Mouse (Mus musculus): ENCODE measurements around the gene D630003M21Rik. TPM values are rescaled to one million over a fixed set of nuclear protein-coding genes. Genes with fewer than 3 reads are reported as not detected.

The D630003M21Rik gene
- polyA plus RNA-seq, 1 experiment from 2014 or later: 1.7 TPM

DNA sequence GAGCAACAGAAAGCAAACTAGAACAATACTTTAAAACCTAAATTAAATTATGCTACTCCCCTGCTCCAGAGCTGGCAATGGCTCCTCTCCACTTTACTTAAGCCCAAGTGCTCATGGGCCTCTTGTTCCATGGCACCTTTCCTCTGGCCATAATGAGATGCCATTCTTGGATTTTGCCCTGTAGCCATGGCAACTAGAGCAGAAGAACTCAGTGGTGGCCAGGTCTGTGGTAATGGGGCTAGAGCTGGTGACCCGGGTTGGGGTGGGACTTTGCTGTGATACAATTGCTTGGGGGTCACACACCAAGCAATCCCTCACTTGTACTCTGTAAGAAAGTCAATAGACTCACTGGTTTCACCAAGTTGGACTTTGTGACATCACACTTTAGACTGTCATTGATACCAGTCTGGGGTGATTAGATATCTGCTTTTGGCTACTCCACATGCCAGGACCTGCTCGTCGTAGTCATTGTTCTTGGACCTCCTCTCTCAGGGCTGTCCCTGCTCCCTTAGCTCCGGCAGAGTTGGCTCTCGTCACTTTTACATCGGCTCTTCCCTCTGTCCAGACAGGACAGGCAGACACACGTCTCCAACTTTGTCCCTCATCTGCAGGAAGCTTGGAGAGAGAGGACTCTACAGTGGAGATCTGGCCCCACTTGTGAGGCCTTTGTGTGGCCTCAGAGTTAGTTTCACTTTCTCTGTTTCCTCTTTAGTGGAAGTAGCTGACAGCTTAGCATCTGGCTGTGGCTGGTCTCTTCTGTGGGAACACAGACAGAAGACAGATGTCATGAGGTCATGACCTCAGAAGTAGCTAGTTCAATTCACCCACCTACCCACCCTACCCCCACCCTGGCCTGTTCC lies 69.4 kb downstream of the D630003M21Rik start:
- Histone ChIP-seq H3K4me1 (replicated peaks; ENCODE audit: control insufficient read depth, insufficient read depth) (no peaks in the 10 kb centered on the region), H3K4me3 (ENCODE audit: low read depth, low read length) (no peak overlapping the region), H3K36me3 (ENCODE audit: control insufficient read depth, insufficient read depth, low read length) (no peaks in the 10 kb centered on the region), H3K9me3 (ENCODE audit: control insufficient read depth, low read length) (no peaks in the 10 kb centered on the region), H3K4me2 (replicated peaks; ENCODE audit: low read depth) (0 out of 2 replicates have a peak overlapping the region, but pooled peaks have one; percentile 29), H3K9ac (ENCODE audit: low read length) (no peak overlapping the region), H3K27ac (replicated peaks) (peak overlapping the region; percentile 78), H3K27me3 (ENCODE audit: control insufficient read depth, insufficient read depth, low read length) (no peaks in the 10 kb centered on the region)
- peak; percentile 63; the same call in 1 of the 2 replicates for ATAC-seq (ENCODE audit: low FRiP score, low TSS enrichment)
- WGBS: 34% methylated on average over 7 of the region's 7 CpGs
- DNase-seq (ENCODE audit: low spot score): no peak
- TF ChIP-seq CTCF (IDR thresholded peaks at IDR 0.05; ENCODE audit: low read depth) (no peak), EP300 (optimal IDR thresholded peaks at IDR 0.05) (no peak)

DNA sequence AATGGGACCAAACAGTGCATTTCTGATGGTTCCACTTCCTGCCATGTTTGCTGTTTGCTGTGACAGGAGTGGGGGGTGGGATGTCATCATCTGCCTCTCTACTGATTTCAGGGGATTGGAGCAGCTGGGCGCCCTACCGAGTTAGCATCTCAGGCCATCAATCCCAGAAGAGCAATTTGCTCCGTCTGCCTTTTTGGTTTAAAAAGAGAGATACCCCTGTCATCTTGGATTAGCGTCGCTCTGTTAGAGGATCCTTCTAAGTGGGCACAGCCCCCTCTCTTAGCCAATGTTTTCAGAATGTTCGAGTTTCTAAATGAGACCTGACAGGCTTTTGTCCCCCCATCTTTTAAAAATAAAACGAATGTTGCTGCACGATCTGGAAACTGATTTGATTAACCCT lies 71.4 kb downstream of the D630003M21Rik start:
- Histone ChIP-seq H3K27ac (replicated peaks) (no peak overlapping the region), H3K36me3 (ENCODE audit: control insufficient read depth, insufficient read depth, low read length) (no peaks in the 10 kb centered on the region), H3K4me1 (replicated peaks; ENCODE audit: control insufficient read depth, insufficient read depth) (no peaks in the 10 kb centered on the region), H3K27me3 (ENCODE audit: control insufficient read depth, insufficient read depth, low read length) (no peaks in the 10 kb centered on the region), H3K9me3 (ENCODE audit: control insufficient read depth, low read length) (no peaks in the 10 kb centered on the region), H3K4me3 (ENCODE audit: low read depth, low read length) (no peak overlapping the region), H3K9ac (ENCODE audit: low read length) (no peak overlapping the region), H3K4me2 (replicated peaks; ENCODE audit: low read depth) (no peak overlapping the region)
- 78% methylated on average over 8 of the region's 8 CpGs for WGBS
- TF ChIP-seq CTCF (IDR thresholded peaks at IDR 0.05; ENCODE audit: low read depth): no peak
- TF ChIP-seq EP300 (optimal IDR thresholded peaks at IDR 0.05): no peak
- no peak for ATAC-seq (ENCODE audit: low FRiP score, low TSS enrichment)
- DNase-seq (ENCODE audit: low spot score): no peak

DNA sequence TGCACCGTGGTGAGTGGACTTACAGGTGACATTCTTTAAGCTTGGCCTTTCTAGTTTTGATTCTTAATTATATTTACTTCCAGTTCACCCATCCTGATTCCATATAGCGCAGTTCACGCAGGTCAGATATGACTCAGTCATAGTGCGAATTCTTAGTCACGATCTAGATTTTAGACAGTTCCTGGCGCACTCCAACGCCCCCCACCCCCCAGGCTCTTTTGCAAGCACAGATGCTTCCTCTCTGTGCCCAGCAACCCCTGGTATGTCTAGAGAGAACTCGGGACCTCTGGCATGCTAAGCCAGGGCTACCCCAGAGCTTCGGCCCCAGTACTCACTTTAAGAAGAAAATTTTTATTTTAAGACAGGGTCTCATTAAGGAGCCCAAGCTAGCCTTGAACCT lies 72.5 kb downstream of the D630003M21Rik start:
- H3K27ac ChIP-seq (replicated peaks): no peak overlapping the region
- no peaks in the 10 kb centered on the region for H3K27me3 ChIP-seq (ENCODE audit: control insufficient read depth, insufficient read depth, low read length)
- no peaks in the 10 kb centered on the region for H3K9me3 ChIP-seq (ENCODE audit: control insufficient read depth, low read length)
- TF ChIP-seq EP300 (optimal IDR thresholded peaks at IDR 0.05): no peak
- TF ChIP-seq CTCF (IDR thresholded peaks at IDR 0.05; ENCODE audit: low read depth): no peak
- H3K36me3 ChIP-seq (ENCODE audit: control insufficient read depth, insufficient read depth, low read length): no peaks in the 10 kb centered on the region
- no peak for ATAC-seq (ENCODE audit: low FRiP score, low TSS enrichment)
- DNase-seq (ENCODE audit: low spot score): no peak
- H3K4me3 ChIP-seq (ENCODE audit: low read depth, low read length): no peak overlapping the region
- H3K4me2 ChIP-seq (replicated peaks; ENCODE audit: low read depth): no peak overlapping the region
- no peak overlapping the region for H3K9ac ChIP-seq (ENCODE audit: low read length)
- WGBS: 70% methylated on average over 9 of the region's 9 CpGs
- H3K4me1 ChIP-seq (replicated peaks; ENCODE audit: control insufficient read depth, insufficient read depth): no peaks in the 10 kb centered on the region

DNA sequence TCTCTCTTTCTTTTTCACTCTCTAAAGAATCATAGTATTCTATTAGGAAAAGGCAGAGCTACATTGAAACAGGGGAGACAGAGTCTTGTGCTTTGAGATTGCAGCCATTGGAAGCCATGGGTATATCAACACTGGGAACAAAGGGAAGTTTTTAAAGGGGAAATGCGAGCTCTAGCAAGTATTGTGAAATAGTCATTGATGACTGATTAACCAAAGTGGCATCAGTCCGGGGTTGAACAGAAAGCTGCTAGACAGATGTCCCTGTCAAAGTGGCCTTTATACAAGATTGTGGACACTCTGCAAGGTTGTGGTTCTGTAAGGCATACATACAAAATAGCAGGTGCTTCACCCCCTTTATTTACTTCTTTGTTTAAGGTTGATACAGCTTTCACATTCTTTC lies 73.4 kb downstream of the D630003M21Rik start:
- no peak for ATAC-seq (ENCODE audit: low FRiP score, low TSS enrichment)
- Histone ChIP-seq H3K9ac (ENCODE audit: low read length) (no peak overlapping the region), H3K4me1 (replicated peaks; ENCODE audit: control insufficient read depth, insufficient read depth) (no peaks in the 10 kb centered on the region), H3K4me3 (ENCODE audit: low read depth, low read length) (no peak overlapping the region), H3K27ac (replicated peaks) (no peak overlapping the region), H3K27me3 (ENCODE audit: control insufficient read depth, insufficient read depth, low read length) (no peaks in the 10 kb centered on the region), H3K36me3 (ENCODE audit: control insufficient read depth, insufficient read depth, low read length) (no peaks in the 10 kb centered on the region), H3K9me3 (ENCODE audit: control insufficient read depth, low read length) (no peaks in the 10 kb centered on the region), H3K4me2 (replicated peaks; ENCODE audit: low read depth) (no peak overlapping the region)
- TF ChIP-seq EP300 (optimal IDR thresholded peaks at IDR 0.05): no peak
- WGBS: 61% methylated on average over 2 of the region's 2 CpGs
- DNase-seq (ENCODE audit: low spot score): no peak

GRCm38 (mm10) chr2:158155101-158155500 lies 73.9 kb downstream of the D630003M21Rik start:
- TF ChIP-seq CTCF (IDR thresholded peaks at IDR 0.05; ENCODE audit: low read depth) (no peak), EP300 (optimal IDR thresholded peaks at IDR 0.05) (no peak)
- 86% methylated on average over 7 of the region's 7 CpGs for WGBS
- Histone ChIP-seq H3K4me3 (ENCODE audit: low read depth, low read length) (no peak overlapping the region), H3K27ac (replicated peaks) (no peak overlapping the region), H3K36me3 (ENCODE audit: control insufficient read depth, insufficient read depth, low read length) (no peaks in the 10 kb centered on the region), H3K9me3 (ENCODE audit: control insufficient read depth, low read length) (no peaks in the 10 kb centered on the region), H3K27me3 (ENCODE audit: control insufficient read depth, insufficient read depth, low read length) (no peaks in the 10 kb centered on the region), H3K9ac (ENCODE audit: low read length) (no peak overlapping the region), H3K4me2 (replicated peaks; ENCODE audit: low read depth) (no peak overlapping the region), H3K4me1 (replicated peaks; ENCODE audit: control insufficient read depth, insufficient read depth) (no peaks in the 10 kb centered on the region)
- DNase-seq (ENCODE audit: low spot score) (no peak), ATAC-seq (ENCODE audit: low FRiP score, low TSS enrichment) (no peak)

DNA sequence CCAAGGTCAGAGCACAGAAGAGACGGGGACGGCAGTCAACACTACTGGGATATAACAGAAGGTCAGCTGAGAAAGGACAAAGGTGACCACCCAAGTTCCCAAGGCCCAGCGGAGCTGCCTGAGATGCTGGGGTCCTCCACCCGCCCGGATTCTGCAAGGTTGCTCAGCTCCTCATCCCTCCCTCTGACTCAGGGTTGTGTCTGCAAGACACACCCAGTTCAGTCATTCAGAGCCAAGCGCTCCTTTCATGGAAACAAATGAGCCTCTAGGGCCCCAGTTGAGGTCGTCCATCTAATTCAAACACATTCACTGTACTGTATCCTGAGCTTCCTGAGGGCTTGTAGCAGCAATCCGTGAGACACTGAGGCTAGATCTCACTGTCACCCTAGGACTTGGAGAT lies 74.4 kb downstream of the D630003M21Rik start:
- H3K9ac ChIP-seq (ENCODE audit: low read length): no peak overlapping the region
- H3K27ac ChIP-seq (replicated peaks): peak overlapping the region; percentile 13; the same call in 1 of the 2 replicates
- ATAC-seq (ENCODE audit: low FRiP score, low TSS enrichment) (peak; percentile 58; the same call in 1 of the 2 replicates), DNase-seq (ENCODE audit: low spot score) (no peak)
- no peaks in the 10 kb centered on the region for H3K36me3 ChIP-seq (ENCODE audit: control insufficient read depth, insufficient read depth, low read length)
- WGBS: 32% methylated on average over 8 of the region's 8 CpGs
- H3K4me1 ChIP-seq (replicated peaks; ENCODE audit: control insufficient read depth, insufficient read depth): no peaks in the 10 kb centered on the region
- TF ChIP-seq CTCF (IDR thresholded peaks at IDR 0.05; ENCODE audit: low read depth) (no peak), EP300 (optimal IDR thresholded peaks at IDR 0.05) (no peak)
- no peaks in the 10 kb centered on the region for H3K9me3 ChIP-seq (ENCODE audit: control insufficient read depth, low read length)
- H3K4me2 ChIP-seq (replicated peaks; ENCODE audit: low read depth): no peak overlapping the region
- no peaks in the 10 kb centered on the region for H3K27me3 ChIP-seq (ENCODE audit: control insufficient read depth, insufficient read depth, low read length)
- H3K4me3 ChIP-seq (ENCODE audit: low read depth, low read length): no peak overlapping the region
